Mouse (Mus musculus): Measurements from ENCODE around the gene Shkbp1. TPM values are rescaled to one million over a fixed set of nuclear protein-coding genes. Genes with fewer than 3 reads are reported as not detected.
A peak's percentile ranks its signal among the peaks of the same experiment; 100 is the strongest.

Gene Shkbp1
- polyA plus RNA-seq, 1 experiment from 2014 or later = 10.9 TPM

DNA sequence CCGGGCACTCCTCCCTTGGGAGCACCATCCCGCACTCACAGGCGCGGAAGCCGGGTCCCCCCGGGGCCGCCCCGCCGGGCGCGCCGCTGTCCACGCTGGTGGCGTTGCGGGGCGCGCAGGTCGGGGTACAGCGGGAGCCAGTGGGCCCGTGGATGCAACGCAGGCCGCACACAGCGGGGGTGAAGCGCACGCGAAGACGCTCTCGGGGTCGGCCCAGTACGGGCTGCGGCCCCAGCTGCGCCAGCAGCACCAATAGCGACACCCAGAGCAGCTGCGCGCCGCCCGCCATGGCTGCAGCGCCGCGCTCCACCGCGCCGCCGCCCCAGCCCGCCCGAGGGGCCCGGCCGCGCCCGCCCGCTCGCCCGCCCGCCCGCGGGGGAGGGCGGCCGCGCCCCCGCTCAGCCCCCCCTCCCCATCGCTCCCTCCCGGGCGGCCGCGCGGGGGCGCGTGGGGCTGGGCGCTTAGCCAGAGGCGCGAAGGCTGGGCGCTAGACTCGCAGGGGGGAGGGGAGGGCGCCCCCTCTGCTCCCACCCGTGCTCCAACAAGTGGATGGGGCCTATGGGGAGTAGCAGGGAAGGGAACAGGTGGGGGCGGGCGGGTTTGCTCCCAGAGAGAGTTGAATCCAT, 22.4 kb downstream of the Shkbp1 start:
- H3K4me2 ChIP-seq (ENCODE audit: low read depth, low read length) = peak overlapping the region; percentile 71
- peak overlapping the region; percentile 43 for H3K4me3 ChIP-seq (ENCODE audit: low read depth, low read length)
- TF ChIP-seq EP300 (IDR thresholded peaks at IDR 0.05; ENCODE audit: low read depth) (no peak), CTCF (IDR thresholded peaks at IDR 0.05; ENCODE audit: low read depth) (0 out of 2 replicates have a peak, but pooled peaks have one; percentile 14)
- ATAC-seq (no peak), DNase-seq (no peak)
- H3K9me3 ChIP-seq (ENCODE audit: low read length) = no peaks in the 10 kb centered on the region
- no peak overlapping the region for H3K27ac ChIP-seq (ENCODE audit: low read depth)
- WGBS (ENCODE audit: insufficient replicate concordance) = 3% methylated on average over 26 of the region's 77 CpGs
- H3K4me1 ChIP-seq (ENCODE audit: insufficient read depth) = peaks cover 18% of the 10 kb centered on the region
- H3K36me3 ChIP-seq (replicated peaks; ENCODE audit: insufficient read depth, low read length) = no peaks in the 10 kb centered on the region
- peak overlapping the region; percentile 27 for H3K9ac ChIP-seq (replicated peaks)
- H3K27me3 ChIP-seq (ENCODE audit: insufficient read depth, low read length) = peaks cover 95% of the 10 kb centered on the region

DNA sequence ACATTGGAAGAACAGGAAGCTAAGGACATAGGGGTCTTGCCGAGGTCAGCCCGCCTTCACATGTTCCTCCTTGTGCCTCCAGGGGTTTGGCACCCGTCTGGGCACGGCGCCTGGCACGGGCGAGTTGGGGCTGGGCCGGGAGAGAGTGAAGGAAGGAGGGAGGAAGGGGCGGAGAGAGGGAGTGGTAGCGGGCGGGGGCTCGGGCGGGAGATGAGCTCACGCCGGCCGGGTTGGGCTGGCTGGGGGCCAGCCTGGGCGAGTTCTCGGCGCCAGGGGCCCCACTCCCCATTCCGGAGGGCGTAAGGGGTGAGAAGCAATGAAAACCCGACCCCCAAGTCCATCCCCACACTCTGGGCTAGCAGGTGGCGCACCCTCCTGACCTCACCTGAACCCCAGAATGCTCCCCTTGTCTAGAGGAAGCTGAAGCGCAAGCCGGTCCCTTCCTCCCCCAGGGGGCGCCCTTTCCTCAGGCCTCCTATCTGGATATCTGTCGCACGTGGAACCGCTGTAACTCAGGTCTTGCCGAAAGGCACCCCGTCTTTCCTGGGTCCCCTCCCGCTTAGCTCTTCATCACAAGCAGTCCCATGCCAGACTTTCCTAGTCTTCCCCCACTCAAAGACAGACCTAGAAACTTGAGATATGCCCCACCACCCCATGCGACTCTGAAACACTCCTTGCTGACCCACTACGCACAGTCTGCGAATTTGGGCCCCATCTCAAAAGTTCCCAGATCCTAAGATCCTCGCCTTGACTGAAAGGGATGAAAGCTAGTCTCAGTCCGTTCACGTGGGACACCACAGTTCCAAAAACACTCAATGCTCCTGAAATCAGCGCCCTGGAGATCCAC, 23.2 kb downstream of the Shkbp1 start:
- Histone ChIP-seq H3K4me2 (ENCODE audit: low read depth, low read length) (peak overlapping the region; percentile 71), H3K36me3 (replicated peaks; ENCODE audit: insufficient read depth, low read length) (no peaks in the 10 kb centered on the region), H3K9ac (replicated peaks) (peak overlapping the region; percentile 27; the same call in 1 of the 2 replicates), H3K4me3 (ENCODE audit: low read depth, low read length) (peak overlapping the region; percentile 43), H3K27me3 (ENCODE audit: insufficient read depth, low read length) (peaks cover 96% of the 10 kb centered on the region), H3K27ac (ENCODE audit: low read depth) (no peak overlapping the region), H3K9me3 (ENCODE audit: low read length) (no peaks in the 10 kb centered on the region), H3K4me1 (ENCODE audit: insufficient read depth) (peaks cover 18% of the 10 kb centered on the region)
- DNase-seq = peak; percentile 90
- WGBS (ENCODE audit: insufficient replicate concordance) = 1% methylated on average over 28 of the region's 39 CpGs
- peak; percentile 88 for TF ChIP-seq CTCF (IDR thresholded peaks at IDR 0.05; ENCODE audit: low read depth)
- no peak for TF ChIP-seq EP300 (IDR thresholded peaks at IDR 0.05; ENCODE audit: low read depth)
- peak; percentile 12; the same call in 1 of the 2 replicates for ATAC-seq

DNA sequence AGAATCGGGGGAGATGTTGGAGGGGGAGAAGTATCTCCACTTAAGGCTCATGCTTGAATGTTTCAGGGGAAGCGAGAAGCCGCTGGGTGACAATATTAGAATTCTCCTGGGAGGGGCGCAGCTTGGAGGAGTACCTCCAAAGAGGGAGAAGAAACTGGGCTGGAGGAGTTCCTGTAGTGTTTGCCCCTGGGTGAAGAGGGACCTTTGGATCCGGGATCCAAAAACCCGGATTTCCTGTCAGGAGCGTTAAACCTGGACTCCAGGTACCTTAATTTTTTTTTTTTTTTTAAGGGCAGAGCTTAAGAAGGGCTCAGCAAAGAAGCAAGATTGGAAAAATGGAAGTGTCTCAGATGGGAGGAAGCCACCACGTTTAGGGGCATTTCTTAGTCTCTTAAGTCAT, 24.0 kb downstream of the Shkbp1 start:
- peak overlapping the region; percentile 71 for H3K4me2 ChIP-seq (ENCODE audit: low read depth, low read length)
- H3K4me1 ChIP-seq (ENCODE audit: insufficient read depth) = peaks cover 18% of the 10 kb centered on the region
- H3K36me3 ChIP-seq (replicated peaks; ENCODE audit: insufficient read depth, low read length) = no peaks in the 10 kb centered on the region
- H3K4me3 ChIP-seq (ENCODE audit: low read depth, low read length) = peak overlapping the region; percentile 43
- DNase-seq (no peak), ATAC-seq (no peak)
- peaks cover 96% of the 10 kb centered on the region for H3K27me3 ChIP-seq (ENCODE audit: insufficient read depth, low read length)
- H3K9ac ChIP-seq (replicated peaks) = no peak overlapping the region
- H3K27ac ChIP-seq (ENCODE audit: low read depth) = peak overlapping the region; percentile 46
- H3K9me3 ChIP-seq (ENCODE audit: low read length) = no peaks in the 10 kb centered on the region
- TF ChIP-seq EP300 (IDR thresholded peaks at IDR 0.05; ENCODE audit: low read depth) = no peak
- no peak for TF ChIP-seq CTCF (IDR thresholded peaks at IDR 0.05; ENCODE audit: low read depth)
- 6% methylated on average over 8 of the region's 8 CpGs for WGBS (ENCODE audit: insufficient replicate concordance)

- Histone ChIP-seq H3K27me3 (ENCODE audit: insufficient read depth, low read length) (peaks cover 96% of the 10 kb centered on the region), H3K4me3 (ENCODE audit: low read depth, low read length) (peak overlapping the region; percentile 43), H3K4me2 (ENCODE audit: low read depth, low read length) (peak overlapping the region; percentile 71), H3K36me3 (replicated peaks; ENCODE audit: insufficient read depth, low read length) (no peaks in the 10 kb centered on the region), H3K27ac (ENCODE audit: low read depth) (peak overlapping the region; percentile 46), H3K9me3 (ENCODE audit: low read length) (no peaks in the 10 kb centered on the region), H3K9ac (replicated peaks) (no peak overlapping the region), H3K4me1 (ENCODE audit: insufficient read depth) (peaks cover 18% of the 10 kb centered on the region)
- no peak for DNase-seq
- 4% methylated on average over 8 of the region's 8 CpGs for WGBS (ENCODE audit: insufficient replicate concordance)
- TF ChIP-seq CTCF (IDR thresholded peaks at IDR 0.05; ENCODE audit: low read depth) = no peak
- no peak for TF ChIP-seq EP300 (IDR thresholded peaks at IDR 0.05; ENCODE audit: low read depth)
- ATAC-seq = no peak
Observed at GRCm38 (mm10) chr7:27331541-27331851, 24.3 kb downstream of the Shkbp1 start.

GRCm38 (mm10) chr7:27330709-27331540, 24.9 kb downstream of the Shkbp1 start:
- Histone ChIP-seq H3K27ac (ENCODE audit: low read depth) (peak overlapping the region; percentile 46), H3K36me3 (replicated peaks; ENCODE audit: insufficient read depth, low read length) (no peaks in the 10 kb centered on the region), H3K27me3 (ENCODE audit: insufficient read depth, low read length) (peaks cover 96% of the 10 kb centered on the region), H3K4me2 (ENCODE audit: low read depth, low read length) (peak overlapping the region; percentile 71), H3K4me3 (ENCODE audit: low read depth, low read length) (peak overlapping the region; percentile 43), H3K9me3 (ENCODE audit: low read length) (no peaks in the 10 kb centered on the region), H3K4me1 (ENCODE audit: insufficient read depth) (peaks cover 18% of the 10 kb centered on the region), H3K9ac (replicated peaks) (peak overlapping the region; percentile 18; the same call in 1 of the 2 replicates)
- WGBS (ENCODE audit: insufficient replicate concordance) = under 1% methylated on average over 39 of the region's 39 CpGs
- ATAC-seq (peak; percentile 61), DNase-seq (peak; percentile 89)
- TF ChIP-seq CTCF (IDR thresholded peaks at IDR 0.05; ENCODE audit: low read depth) = no peak
- TF ChIP-seq EP300 (IDR thresholded peaks at IDR 0.05; ENCODE audit: low read depth) = no peak
